Mouse (Mus musculus): ENCODE measurements around the gene Kat14.
A peak's percentile ranks its signal among the peaks of the same experiment; 100 is the strongest.

Kat14 gene

DNA sequence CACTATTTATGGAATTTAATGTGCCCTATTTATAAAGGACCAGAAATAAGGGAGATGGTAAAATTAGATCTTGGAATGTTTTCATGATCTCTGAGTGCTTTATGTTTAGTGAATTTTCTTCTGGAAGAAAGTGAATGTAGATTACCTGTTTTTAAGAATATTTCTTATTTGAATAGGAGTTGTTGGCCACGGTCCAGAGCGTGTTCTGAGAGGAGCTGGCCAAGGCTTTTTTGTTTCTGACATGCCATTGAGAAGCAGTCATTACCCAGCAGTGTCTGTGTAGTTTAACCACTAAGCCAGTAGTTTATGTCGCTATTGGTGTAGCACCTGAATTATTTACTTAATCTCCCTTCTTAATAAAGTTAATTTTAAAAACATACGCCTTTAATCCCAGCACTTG is 13.0 kb downstream of the Kat14 start:
- no peak for DNase-seq (ENCODE audit: low spot score in 2 of 2)

DNA sequence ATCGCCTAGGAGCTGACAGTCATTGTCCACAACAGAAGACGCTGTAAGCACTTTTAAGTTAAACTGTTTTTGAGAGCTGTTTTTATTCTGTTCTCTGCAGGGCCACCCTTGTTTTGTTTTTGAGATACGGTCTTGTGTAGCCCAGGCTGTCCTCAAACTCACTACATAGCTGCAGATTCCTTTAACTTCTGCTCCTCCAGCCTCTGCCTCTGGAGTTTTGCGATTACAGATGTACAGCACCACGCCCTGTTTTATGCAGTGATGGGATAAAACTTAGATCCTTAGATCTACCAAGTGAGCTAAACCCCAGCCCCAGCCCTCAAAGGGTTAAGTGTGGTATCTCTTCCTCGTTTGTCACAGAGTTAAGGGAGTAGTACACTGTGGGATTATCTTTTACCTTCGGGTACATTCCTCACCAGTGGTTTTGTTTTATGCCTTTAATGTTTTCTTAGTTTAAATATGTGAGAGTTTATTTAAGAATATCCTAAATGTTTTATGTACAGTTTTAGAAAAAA is 13.9 kb downstream of the Kat14 start:
- no peak for DNase-seq (ENCODE audit: low spot score in 2 of 2)

DNA sequence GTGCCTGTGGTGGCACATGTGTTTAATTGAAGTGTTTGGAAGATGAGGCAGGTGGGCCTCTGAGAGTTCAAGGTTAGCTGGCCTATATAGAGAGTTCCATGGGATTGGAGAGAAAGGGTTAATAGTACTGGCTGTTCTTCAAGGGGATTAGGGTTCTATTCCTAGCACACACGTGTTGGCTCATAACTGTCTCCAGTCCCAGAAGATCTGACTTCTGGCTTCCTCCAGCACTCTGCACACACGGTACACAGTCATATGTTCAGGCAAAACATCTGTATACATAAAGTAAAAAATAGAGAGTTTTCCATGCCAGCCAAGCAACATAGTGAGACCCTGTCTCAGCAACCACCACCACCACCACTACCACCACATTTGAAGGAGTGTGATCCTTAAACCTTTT is 17.5 kb downstream of the Kat14 start:
- DNase-seq (ENCODE audit: low spot score in 2 of 2) = no peak

DNA sequence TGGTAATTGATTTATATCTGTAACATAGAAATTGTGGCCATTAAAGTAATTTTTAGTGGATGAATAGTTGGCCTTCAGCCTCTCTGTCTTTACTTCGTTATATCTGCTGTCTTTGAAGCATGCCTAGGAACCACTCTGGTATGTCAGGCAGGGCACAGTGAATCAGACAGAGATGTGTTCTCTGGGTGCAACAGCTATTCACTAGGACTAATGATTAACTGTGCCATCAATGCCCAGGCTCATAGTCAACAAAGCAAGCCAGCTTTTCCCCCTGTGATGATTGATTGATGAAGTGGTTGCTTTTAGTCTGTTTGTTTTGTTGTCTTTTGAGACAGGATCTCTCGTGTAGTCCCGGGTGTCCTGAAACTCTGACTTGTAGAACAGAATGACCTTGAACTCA is 19.6 kb downstream of the Kat14 start:
- DNase-seq (ENCODE audit: low spot score in 2 of 2) = no peak

DNA sequence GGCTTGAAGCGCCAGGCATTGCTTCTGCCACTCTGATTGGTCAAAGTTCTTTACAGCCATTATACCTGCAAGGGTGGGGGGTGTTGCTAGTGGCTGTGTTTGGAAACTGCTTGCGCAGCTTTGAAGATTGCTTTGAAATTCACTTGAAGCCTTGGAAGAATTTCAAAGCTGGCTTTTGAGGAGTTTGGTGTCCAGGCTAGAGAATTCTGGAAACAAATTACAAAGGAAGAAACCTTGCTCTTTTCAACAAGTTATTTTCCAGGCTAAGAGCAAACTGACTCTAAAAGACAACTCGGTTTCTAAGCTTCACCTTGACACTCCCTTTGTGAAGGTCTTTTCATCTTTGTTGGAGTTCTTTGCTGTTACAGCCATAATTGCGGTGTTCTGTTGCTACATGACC is 30.7 kb downstream of the Kat14 start:
- DNase-seq (ENCODE audit: low spot score in 2 of 2) = no peak

DNA sequence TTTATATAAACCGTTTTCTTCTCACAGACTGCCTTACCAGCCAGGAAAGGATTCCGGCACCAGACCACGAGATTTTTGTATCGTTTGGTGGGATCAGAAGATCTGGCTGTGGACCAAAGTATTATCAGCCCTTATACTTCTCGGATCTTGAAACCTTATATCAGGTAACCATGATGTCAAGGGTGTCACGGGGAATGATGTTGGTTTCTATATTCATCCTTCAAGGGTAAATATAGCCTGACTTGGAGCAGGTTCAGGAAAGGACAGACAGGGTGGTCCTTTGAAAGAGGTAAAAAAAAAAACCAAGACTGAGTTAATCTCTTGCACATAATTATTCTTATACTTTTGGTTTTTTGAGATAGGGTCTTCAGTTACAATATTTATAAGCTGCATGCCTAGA is 31.9 kb downstream of the Kat14 start:
- DNase-seq (ENCODE audit: low spot score in 2 of 2) = no peak

DNA sequence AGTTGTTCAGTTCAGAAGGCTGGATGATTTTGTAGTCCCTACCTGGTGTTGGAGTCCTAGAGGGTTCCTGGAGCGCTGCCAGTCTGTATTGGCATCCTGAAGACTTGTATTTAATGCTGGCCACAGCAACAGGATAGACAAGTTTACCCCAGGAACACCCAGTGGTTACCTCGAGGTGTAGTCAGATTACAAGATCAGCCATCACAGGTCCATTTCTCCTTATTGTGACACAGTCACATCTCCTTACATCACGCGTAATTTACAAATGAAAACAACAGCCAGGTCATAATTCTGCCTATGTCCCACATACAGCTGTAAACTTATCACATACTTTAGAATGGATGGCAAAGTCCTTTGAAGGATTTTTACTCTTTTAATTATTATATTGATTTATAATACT is 40.3 kb downstream of the Kat14 start:
- DNase-seq (ENCODE audit: low spot score in 2 of 2) = no peak

DNA sequence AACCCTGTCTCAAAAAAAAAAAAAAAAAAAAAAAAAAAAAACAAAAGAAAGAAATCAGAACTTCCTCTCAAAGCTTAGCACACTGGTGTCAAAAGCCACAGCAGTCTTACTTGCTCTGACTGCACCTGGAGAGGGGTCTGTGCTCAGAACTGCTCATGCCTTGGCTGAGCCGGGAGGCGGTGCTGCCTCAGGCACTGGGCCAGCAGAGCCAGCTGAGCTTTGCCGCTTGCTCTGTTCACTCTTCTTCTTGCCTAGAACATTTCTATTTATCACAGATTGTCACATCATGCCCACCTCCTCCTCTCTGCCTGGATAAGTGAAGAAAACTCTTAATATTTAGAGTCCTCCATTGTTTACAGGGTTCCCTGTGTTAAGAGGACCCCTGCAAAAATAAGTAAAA is 41.8 kb downstream of the Kat14 start:
- no peak for DNase-seq (ENCODE audit: low spot score in 2 of 2)

DNA sequence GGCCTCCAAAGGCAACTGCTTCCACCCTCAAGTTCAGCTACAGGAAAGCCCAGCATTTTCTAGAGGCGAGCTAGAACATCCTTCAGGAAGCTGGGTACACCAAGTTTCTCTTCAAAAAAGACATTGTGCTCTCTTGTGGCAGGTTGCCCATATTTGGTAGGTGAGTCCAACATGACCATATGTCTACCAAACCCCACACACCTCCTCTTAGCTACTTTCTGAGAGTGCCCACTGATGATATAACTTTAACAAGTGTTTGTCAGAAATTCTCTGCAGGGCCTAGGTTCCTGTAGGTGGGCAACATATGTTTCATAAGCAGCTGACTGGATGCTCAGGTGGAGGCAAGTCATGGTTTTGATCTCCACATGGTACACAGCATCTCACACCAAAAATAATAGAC is 45.9 kb downstream of the Kat14 start:
- no peak for DNase-seq (ENCODE audit: low spot score in 2 of 2)

DNA sequence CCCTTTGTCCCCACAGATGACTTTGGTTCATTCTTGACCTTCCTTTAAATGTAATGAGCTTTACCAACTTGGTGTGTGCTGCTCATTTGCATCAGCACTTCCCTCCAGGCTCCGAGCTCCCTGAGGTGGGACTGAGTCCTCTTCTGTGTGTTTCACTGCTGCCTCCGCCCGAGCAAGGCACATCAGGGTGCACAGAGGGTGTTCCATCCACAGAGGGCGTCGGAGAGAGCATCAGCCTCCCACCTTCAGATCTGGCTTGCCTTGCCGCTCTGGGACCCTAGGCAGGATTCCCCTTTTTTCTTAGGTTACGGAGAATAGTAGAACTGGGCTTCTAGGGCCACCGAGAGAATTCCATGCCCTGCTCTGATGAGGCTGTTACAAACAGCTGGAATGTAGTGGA is 48.1 kb downstream of the Kat14 start:
- no peak for DNase-seq (ENCODE audit: low spot score in 2 of 2)

DNA sequence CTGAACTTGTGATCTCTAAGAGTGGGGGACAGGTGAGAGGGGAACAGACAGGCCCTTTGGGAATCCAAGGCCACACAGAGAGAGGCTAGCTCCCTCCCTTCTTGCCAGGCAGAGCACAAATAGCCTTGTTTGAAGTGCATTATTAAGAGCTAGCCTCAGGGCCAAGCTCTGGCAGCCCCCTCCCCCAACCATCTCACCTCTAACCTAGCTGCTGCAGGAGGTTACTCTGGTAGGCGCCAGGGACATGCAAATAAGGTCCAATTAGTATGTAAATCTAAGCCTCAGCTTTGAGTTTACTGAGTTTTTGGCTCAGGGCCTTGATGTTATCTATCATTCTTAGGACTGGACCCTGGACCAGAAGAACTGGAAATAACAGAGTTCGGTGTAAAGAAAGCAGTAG is 49.3 kb downstream of the Kat14 start:
- DNase-seq (ENCODE audit: low spot score in 2 of 2) = no peak

DNA sequence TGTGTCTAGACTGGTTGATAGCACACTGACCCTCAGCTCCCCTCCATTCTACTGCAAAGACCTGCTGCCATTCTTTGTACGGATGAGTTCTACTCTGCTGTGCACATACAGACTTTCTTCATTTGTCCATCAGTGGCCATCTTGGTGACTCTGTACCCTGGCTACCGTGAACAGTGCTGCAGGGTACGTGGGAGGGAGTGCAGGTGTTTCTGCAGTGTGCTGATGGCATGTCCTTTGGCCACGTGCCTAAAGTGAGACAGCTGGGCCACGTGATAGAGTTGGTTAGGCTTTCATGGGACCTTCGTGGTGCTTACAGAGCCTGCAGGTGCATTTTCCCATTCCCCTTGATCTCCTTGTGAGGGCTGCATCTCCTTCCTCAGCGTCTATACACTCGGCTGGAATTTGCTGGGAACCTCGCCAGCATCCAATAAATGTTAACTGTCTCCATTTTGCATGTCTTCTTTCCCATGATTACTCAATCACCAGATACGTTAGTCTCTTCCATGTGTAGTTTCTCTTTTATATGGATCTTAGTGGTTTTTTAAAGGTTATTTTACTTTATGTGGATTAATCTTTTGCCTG is 53.4 kb downstream of the Kat14 start:
- no peak for DNase-seq (ENCODE audit: low spot score in 2 of 2)

DNA sequence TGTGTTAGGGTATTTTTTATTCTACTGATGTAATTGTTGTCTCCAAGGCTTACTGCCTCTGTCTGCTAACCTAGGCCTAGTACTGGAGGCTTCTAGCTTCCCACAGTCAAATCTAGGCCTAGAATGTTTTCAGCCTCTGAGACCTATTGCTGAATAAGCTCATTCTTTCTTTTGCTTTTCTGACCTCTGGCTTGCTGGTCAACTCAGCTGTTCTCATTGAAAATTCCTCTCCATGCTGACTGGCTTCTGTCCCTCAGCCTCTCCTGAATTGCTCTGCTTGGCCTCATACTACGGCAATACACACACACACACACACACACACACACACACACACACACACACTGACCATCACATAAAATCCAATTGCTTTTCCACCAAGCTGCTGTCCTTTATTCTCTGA is 57.0 kb downstream of the Kat14 start:
- DNase-seq (ENCODE audit: low spot score in 2 of 2) = no peak

DNA sequence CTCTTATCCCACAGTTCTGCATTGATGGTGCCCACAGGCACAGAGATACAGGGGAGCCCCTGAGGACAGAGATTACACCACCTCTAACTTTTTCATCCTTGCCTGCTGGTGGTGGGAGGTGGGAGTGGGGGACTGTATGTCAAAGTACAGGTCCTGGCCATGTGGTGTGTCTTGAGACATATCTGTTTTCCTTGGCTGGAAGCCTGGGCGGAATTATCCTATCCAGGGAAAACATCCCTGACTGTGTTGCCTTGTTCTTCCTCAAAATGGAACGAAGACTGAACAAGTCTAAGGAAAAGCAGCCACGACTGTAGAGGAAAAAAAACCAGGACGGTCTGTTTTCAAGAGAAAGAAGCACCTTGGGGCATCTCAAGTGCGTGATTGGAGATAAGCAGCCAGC is 59.1 kb downstream of the Kat14 start:
- DNase-seq (ENCODE audit: low spot score in 2 of 2) = no peak

DNA sequence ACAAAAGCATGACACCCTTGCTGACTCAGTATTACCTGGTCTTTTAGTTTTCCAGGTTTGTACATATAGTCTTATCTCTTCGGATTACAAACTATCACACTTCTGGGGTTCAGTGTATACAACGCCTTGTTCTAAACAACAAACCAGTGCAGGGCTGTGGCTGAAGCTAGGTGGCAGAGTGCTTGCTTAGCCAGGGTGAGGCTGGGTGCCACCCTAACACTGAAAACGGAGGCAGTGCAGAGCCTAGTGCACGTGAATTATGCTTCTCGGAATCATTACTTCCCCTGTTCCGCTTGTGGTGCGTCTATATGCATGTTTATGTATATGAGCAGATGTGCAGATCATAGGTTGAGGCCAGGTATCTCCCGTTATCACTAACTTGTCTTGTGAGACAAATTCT is 59.9 kb downstream of the Kat14 start:
- no peak for DNase-seq (ENCODE audit: low spot score in 2 of 2)

DNA sequence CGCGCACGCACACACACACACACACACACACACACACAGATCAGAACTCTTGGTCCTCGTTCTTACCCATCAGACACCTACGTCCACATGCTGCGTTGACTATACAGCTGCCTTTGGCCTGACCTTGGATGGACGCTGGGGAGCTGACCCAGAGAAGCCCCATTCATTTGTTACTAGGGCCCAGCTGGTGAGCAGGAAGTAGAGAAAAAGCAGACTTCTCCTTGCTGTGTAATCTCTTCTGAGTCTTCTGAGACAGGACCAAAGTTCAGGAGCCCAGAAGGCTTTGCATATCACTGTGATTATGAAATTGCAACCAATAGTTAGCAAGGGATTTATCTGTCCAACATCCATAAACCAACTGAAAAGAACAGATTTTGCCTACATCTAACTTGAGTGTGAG is 60.4 kb downstream of the Kat14 start:
- no peak for DNase-seq (ENCODE audit: low spot score in 2 of 2)

DNA sequence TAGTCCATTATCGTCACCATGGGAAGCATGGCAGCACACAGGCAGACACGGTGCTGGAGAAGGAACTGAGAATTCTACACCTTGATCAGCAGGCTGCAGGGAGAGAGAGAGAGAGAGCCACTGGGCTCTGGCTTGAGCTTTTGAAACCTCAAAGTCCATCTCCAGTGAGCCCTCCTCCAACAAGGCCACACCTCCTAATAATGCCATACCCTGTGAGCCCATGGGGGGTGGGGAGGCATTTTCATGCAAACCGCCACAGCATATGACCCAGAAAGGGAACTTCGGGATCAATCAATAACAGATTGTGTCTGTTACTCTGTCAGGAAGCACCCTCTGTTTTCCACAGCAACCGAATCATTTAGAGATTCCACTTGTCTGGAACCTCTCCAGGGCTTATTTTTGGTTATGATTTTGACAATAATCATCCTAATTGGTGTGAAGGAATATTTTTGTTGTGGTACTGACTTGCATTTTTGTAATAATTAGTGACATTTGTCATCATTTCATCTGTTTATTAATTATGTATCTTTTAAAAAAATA is 62.6 kb downstream of the Kat14 start:
- no peak for DNase-seq (ENCODE audit: low spot score in 2 of 2)

DNA sequence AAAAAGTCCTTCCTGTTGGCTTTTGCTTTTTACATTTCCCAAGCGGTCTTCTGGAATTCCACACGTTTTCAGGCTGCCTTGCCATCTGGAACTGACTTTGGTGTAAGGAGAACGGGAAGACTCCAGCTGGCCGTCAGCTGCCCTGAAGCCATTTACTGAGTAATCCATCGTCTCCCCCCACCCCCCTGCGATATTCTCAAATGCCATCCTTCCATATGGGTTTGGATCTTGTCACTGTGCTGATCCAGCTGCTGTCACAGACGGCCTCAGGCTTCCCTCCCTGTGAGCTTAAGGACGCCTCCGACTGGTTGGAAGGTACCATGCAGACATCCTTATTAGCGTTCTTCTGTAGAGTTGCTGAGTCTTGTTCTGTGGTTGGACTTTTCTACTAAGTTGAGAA is 66.9 kb downstream of the Kat14 start:
- DNase-seq (ENCODE audit: low spot score in 2 of 2) = no peak

DNA sequence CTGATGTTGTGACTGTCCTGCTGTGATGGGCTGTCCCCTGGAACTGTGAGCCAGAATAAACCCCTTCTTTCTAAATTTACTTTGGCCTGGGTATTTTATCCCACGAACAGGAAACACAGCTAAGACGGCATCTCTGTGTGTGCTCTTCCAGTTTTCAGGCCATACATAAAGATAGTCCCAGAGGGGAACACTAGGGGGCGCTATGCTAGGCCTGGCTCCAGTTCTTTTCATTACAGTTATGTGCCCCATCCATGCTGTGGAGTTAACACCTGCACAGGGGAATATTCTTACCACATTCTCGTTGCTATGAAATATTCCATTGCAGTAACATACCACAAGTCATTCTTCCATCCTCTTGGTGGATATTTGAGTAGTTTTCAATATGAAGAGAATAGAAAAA is 69.6 kb downstream of the Kat14 start:
- DNase-seq (ENCODE audit: low spot score in 2 of 2) = no peak

DNA sequence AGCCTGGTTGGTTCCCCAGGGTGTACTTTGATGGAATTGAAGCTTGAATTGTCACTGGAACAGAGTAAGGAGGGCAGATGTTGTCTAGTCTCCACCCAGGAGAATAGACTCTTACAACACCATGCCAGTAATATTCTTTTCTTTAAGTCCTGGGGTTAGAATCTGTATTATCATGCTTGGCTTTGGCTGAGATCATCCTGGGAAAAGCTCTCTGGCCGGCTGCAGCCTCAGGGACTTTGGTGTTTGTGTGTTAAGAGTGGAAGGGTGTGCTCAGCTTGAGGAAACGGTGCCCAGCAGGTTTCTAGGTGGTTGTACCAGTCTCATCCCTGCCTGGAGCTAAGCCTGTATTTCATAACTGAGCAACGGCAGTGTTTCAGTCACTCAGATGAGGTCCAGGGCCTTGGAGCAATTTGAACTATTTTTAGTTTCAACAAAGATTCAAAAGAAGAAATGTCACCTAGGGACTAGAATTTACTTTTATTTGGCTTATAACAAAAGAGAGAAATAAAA is 70.5 kb downstream of the Kat14 start:
- no peak for DNase-seq (ENCODE audit: low spot score in 2 of 2)

DNA sequence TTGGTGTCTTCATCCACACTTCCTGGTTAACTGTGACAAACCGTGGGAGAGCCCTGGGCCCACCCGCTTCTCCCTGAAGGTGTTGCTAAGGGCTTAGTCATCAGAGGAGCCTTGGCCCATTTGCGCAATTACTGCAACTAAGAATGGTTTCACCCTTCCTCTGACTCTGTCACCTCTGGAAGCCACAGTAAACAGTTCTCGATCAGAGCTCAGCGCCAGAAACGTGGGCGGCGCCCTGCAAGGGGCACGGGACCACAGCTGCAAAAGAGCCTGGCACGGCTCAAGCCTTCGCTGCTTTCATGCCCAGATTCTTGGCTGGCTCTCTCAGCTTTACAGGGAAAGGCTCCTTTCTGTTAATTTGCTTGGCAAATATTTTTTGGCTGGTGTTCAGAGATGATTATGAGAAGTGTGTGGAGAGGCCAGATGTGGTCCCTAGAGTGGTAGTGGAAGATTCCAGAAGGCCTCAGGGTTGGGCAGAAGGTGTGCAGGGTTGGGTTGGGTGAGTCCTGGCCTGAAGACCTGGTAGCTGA is 72.7 kb downstream of the Kat14 start:
- DNase-seq (ENCODE audit: low spot score in 2 of 2) = peak in 1 of 2 experiments; percentile 18

DNA sequence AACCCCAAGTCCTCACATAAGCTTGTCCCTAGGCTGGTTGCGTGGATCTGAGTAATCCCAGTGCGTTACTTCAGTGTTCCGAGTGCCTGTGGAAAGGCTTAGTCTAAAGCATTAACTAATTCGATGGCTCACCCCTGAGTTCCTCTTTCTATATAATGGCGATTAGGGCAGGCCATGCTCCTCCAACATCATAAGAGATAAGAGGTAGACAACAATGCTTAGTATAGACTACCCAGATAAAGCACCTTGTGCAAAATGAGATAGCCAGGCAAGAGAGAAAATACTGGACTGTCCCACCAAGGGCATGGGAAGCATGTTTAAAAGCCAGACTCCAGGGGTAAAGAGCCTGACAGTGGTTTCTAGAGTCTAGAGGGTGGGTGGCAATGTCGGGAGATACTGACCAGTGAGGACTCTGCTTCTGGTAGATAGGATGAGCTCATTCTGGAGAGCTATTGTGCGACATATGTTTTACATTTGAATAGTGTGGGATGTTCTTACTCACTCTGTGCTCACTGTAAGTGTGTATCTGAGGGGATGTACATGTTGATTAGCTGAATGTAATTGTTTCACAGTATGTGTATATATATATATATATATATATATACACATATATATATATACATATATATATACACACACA is 77.7 kb downstream of the Kat14 start:
- no peak for DNase-seq (ENCODE audit: low spot score in 2 of 2)

DNA sequence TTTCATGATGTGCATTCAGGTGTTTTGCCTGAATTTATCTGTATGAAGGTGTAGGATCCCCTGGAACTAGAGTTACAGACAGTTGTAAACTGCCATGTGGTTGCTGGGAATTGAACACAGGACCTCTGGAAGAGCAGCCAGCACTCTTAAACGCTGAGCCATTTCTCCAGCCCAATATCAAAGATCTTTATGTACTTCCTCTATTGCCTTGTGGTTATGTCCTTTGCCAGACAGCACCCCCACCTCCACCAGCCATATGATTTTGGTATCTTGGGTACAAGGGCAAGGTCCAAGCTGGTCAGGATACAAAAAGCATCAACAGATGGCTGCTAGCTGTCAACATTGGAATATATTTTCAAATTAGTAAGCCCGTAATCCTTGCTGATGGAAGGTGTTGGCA is 81.6 kb downstream of the Kat14 start:
- no peak for DNase-seq (ENCODE audit: low spot score in 2 of 2)

All from spleen, postnatal 4 days (tissue).